Mouse (Mus musculus) small intestine, adult 2 months (tissue): ENCODE data around the gene Wdr62.

Experiments used
- CTCF ChIP-seq: fragments of 200-500 bp; IDR thresholded peaks from 2 replicates; pipeline ENCODE4 v1.5.1; 2012; ENCODE audit warnings: low read depth, mild to moderate bottlenecking, control low read depth, inconsistent platforms, low read length, moderate library complexity, mixed read lengths; ENCODE audit not compliant: insufficient replicate concordance, insufficient read length; ENCODE audit errors: extremely low read depth
- POLR2A ChIP-seq: fragments of 200-500 bp; IDR thresholded peaks from 2 replicates; pipeline ENCODE4 v1.6.1; 2012; ENCODE audit warnings: low read depth, mild to moderate bottlenecking, control low read depth, inconsistent platforms, low read length, moderate library complexity

- TF ChIP-seq CTCF (no peak), POLR2A (no peak)
Measured at GRCm38 (mm10) chr7:30289071-30289713, 9.0 kb upstream of the Wdr62 start.
